Mouse (Mus musculus) MEL-GATA-1-ER (cell line): Measurements from ENCODE around the gene Rap1gds1.

ENCODE experiments used
- DNase-seq: peaks from one replicate; pipeline ENCODE4 v3.0.0-alpha.2; 2012; ENCODE audit warnings: low read depth; ENCODE audit errors: extremely low read depth

Rap1gds1 gene

DNA sequence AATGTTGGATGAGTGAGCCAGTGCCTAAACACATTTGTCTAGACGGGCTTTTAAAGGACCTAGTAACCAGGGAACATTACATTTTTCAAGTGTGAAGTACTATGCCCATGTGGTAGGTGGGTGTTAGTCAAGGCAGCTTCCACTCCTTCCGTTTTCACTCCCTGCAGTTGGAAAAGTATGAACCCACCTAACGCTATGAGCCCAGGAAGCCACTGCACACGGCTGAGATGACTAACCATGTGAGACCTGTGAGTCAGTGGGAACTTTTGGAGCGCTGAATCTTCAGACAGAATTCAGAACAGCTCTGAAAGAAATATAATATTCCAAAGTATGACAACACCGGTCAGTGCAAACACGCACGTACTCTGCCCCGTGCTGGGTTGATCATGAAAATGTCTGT lies 125.9 kb downstream of the Rap1gds1 start:
- DNase-seq: no peak

DNA sequence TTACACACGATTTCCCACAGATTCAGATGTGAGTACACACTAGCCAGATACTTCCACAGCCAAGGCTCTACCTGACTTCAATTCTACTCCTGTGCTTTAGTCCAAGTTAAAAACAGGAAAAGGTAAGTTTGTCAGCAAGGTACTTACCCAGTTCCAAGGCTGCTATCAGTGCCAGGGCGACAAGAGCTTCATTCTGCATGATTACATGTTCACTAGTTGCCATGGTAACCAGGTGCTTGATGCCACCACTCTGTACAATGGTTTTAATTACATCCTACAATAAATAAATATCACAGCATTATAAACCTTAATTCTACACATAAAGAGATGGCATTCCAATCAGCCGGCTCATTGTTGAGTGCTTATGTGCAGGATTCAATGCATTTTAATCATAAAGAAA lies 129.5 kb downstream of the Rap1gds1 start:
- no peak for DNase-seq

DNA sequence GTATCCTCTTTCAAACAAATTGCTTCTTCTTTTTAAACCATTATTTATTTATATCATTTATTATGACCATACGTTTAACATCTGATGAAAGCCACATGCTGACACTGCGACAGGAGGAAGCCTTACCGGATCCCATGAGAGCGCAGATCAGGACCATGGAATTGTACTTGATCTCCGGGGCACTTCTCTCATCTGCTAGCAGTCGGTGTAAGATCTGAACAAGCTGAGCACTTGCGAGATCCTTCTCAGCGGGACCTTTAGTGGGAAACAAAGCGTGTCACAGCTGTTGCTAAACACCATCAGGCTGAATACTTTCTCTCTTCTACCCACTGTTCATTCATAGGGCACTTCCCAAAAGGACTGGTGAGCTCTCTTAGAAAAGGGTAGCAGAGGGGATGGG lies 133.4 kb downstream of the Rap1gds1 start:
- no peak for DNase-seq

DNA sequence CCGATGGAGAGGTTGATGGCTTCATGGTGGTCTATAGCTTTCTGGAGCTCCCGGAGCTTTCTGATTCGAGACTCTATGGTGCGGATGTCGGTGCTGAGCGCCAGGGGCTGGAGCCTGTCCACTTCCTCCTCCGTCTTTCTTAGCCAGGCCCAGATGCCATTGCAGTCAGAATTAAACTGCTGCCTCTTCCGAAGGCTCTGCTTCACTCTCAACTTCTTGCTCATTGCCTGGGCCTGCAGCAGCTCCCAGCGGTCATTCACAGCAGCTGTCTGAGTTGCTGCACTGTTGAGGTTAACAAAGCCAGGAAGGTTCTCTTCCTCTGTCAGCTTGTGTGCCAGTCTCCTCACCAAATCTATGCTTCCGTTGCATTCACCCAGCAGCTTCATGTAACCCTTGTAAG lies 137.8 kb downstream of the Rap1gds1 start:
- no peak for DNase-seq

DNA sequence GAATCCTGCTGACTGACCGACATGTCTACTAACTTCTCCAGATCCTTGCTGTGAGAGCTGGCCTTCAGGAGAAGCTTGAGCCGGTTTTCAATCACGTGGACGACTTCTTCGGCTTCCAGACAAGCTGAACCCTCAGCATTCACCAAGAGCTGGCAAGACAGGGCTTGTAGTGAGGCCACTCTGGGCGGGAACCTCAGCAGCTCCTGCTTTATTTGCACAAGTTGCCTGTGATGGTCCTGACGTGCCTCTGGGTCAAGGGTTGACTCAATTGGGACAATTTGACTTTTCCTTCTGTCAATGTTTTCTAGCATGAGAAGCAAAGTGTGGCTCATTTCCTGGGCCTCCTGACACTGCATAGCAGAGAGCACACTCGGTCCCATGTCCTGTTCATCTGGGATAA lies 138.2 kb downstream of the Rap1gds1 start:
- DNase-seq: no peak

DNA sequence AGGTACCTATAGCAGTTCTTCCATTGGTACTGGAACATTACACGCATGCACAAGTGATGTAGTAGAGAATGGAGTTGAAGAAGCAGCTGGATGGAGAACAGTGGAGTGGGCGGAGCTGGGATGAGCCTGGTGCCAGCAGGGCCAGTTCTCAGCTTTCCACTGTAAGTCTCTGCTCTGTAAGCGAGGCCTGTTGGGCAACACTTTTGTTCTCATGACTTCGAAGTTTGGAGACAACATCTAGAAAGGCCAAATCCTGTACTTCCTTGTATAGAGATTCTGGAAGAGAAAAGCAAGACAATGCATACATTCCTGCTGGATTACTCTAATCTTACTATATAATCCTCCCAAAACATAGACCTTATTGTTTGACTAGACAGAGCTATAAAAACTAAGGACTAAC lies 147.6 kb downstream of the Rap1gds1 start:
- no peak for DNase-seq

DNA sequence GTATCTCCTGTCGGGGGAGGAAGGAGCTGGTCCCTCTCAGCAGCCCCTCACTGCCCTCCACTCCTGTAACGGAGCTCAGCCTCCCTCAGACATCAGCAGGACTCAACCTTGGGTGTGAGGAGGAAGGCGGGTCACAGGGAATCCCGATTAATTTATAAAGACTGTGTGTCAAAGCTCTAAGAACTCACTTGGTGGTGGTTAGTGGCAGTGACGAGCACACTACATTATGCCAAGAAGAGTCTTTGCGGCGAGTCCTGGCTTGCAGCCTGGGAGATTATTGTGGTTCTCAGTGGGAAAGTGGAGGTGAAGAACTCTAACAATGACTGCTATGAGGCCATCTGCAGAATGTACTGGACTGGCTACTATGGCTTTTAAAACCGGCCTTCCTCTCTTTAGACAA lies 148.8 kb downstream of the Rap1gds1 start:
- no peak for DNase-seq

DNA sequence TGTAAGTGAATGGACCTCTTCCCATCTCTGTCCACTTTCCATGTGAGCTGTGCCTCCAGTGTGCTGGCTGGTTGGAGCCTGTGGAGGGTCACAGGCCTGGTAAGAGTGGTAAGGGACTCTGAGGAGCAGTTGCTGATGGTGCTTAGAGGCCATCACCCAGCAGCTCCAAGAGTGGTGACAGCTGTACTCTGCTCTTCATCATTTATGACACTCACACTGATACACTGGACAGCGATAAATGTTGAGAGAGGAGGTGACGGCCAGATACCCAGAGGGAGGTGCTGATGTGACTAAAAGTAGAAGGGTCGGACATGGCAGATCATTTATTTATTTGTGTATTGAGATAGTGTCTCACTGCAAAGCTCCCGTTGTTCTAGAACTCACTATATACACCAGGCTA lies 156.8 kb downstream of the Rap1gds1 start:
- no peak for DNase-seq

DNA sequence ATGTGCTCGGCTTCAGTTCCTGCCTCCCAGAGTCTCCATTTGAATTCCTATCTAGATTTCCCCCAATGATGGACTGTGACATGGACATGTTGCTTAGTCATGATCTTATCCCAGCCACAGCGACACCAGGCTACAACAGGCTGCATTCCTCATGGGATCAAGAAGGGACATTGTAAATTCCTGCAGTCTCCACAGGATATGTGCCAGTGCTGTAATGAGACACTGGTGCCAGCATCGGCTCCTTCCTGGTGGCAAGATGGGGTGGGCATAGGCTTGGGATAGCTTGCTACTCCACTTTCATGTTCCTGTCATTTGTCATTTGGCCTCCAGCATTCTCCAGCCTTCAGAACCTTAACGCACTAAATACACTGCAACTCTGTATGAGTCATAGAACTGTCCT lies 158.0 kb downstream of the Rap1gds1 start:
- no peak for DNase-seq

DNA sequence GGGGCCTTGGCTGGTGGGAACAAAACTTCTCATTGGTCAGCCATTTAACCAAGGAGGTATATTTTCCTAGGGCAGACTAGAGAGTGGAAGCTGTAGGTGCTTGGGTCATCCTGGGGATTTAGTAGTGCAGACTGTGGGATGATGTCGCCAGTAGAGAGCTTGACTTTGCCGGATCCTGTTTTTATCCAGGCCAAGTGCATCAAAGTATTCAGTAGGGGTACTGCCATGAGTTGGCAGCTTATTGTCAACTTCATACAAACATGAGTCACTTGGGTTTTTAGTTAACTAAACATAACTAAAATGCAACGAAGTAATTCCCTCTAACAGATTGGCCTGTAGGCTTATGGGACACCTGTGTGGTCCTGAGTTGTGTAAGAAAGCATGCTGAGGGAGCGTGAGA lies 158.4 kb downstream of the Rap1gds1 start:
- DNase-seq: no peak

DNA sequence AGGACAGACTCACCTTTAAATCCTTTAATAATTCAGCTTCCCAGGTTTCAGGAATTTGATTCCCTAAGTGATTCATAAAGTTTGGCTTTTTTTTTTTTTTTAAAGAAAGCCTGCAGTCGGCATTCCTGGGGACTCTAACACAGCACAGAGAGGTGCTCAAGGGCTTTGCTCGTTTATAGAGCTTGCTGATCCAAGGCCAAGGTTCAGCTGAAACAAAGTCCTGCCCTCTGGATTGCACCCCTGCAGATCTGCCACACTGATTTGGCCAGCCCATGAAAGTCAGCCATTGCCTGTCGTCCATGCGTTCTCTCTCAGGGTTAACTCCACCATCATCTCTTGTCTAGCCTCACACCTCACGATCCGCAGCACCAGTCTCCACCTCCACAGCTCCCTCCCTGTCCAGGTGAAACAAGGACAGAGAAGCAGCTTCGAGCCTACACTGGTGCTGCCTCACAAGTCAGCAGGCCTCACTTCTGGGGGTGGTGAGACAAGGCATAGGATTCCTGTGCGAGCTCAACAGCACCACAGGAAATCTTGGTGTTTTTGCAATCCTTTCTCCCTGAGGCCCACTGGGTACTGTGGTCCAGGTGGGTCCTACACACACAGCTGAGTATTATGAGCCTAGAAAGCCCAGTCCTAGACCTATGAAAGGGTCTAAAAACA lies 160.2 kb downstream of the Rap1gds1 start:
- no peak for DNase-seq

DNA sequence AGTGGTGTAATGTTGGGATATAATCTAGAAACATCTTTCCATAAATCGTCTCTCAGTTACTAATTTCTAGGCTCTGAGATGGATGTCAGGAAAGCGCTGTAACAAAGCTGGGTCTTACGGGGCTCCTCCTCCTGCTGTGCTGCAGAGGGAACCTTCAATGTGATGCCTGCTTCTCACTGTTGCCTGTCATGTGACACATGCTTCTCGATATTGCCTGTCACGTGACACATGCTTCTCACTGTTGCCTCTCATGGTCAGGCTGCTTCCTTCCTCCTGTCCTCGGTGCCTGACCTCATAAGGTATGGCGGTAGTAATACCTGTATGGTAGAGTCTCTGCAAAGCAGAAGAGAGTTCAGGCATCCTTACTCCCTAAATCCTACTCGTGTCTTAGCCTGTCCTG lies 162.5 kb downstream of the Rap1gds1 start:
- DNase-seq: no peak

DNA sequence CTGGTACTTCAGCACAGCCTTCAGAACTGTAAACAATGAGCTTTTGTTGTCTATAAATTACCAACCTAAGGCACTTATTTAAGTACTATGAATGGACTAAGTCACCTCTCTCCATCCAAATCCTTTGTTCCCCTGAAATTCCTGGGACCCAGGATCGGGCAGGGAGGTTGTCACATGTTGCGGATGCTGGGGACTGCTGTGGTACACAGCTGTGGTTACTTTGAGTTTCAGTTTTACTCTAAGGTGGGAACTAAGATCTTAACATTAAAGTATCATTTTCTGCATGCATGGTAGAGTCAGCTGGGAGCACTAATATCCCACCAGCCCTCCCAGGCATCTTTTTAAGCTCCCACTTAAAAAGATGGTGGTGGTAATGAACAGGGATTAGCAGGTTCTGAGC lies 165.7 kb downstream of the Rap1gds1 start:
- DNase-seq: no peak

DNA sequence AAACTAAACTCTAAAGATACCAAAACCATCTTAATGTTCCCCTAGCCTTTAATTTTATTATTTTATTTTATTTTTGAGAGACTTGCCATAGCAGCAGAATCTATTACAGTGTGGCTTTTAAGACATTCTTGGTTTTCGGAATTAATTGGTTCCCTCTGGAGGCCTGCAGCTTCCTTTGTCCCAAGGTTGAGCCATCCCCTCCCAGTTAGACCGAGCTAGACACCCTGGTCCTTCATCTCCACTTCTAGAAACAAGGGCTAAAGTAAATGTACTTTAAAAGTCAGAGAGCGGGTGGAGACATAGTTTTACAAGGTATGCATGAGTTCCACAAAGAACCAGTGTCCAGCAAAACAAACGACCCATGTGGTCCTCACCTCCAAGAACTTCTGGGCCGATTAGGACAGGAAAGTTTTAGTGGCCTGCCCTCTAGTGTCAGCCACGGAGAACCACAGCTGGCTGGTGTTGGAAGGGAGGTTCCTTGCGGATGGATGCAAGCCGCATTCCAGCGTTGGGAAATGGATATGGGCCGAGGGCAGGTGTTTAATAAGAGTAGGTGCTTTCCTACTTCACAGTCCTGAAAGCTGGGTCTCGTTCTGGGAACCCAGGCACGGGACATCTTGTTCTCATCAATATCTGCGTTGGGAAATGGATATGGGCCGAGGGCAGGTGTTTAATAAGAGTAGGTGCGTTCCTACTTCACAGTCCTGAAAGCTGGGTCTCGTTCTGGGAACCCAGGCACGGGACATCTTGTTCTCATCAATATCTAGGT lies 168.7 kb downstream of the Rap1gds1 start:
- peak; percentile 31 for DNase-seq

DNA sequence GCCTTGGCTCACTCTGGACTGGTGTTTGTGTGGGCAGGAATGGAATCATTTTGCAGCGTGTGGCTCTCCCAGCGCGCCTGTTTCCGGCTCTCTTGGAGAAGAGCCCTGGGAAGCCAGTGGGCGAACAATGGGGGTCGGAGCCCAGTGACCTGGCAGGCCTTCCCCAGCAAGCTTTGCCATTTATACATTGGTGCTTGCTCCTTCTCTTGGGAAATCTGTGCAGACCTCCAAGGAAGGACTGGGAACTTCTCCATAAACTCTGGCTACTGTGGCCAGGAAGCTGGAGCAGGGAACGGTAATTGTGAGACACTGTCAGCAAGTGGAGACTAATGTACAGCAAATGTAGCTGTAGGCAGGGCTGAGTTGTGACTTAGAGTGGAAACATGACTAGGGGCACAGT lies 169.3 kb downstream of the Rap1gds1 start:
- DNase-seq: no peak

DNA sequence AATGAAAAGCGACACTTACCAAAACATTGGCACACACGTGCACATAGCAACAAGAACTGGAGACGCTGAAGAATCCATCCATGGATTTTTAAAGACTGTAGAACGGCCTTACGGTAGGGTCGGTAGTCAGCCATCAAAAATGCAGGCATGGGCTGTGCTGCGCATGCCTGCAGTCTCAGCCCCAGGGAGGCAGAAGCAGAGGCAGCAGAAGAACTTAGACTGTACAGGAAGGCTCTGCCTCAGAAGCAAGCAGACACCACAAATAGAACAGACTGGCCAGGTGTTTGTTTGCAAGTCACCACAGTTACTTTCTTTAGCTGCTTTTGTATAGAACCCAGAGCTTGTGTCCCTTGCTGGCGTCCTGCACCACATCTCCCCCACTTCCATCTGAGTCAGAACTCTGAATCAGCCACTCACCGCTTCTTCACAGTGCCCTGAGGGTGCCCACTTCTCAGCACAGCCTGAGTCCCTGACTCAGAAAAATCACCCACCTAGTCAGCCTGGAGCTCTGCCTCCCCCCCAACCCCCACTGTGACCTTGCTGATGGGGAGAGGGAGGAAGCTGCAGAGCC lies 174.3 kb downstream of the Rap1gds1 start:
- no peak for DNase-seq

DNA sequence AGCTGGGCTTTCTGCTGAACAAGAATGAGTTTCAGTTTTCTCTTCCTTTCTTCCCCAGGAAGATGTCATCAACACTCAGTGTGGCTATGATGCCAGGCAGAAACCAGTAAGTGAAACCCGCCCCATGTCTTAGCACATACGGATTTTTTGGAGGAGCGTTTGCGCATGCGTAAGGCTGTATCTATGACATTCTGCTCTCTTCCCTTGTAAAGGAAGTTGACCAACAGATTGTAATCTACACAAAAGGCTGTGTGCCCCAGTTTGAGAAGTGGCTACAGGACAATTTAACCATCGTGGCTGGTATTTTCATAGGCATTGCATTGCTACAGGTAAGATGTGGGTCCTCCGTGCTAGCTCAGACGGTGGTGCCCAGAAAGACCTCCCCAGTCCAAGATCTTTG lies 176.9 kb downstream of the Rap1gds1 start:
- no peak for DNase-seq

DNA sequence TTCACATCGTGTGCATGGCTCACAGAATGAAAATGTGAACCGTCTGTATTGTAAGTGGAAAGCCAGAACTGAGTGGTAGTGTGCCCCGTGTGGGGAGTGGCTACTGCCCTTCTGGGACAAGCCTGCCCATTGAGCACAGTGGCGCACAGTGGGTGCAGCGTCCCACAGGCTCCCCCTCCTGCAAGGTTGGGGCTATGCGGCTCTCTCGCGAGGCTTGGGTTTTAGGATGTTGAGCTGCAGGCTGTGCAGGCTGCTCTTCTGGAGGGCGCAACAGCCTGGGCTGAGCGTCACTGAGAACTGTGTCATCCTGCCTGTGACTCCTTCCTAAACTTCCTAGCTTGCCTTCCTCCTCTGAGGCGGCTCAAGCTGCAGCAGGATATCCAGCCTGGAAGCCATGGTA lies 177.5 kb downstream of the Rap1gds1 start:
- no peak for DNase-seq

DNA sequence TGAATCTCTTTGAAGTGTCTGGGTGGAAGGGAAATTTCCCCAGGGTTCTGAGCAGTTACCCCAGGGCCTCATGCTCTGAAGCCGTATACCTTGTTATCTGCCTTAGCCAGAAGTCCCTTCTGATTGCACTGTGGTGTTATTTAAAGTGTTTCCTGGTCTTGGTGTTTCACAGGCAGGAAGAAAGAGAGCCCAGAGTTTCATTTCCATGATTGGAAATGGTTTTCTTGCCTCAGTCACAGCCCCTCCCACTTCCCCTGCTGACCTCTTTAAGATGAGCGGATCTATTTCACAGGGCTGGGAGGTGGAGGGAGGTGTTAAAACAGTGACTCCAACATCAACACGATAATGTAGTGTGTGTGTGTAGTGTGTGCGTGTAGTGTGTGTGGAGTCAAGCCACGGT lies 181.5 kb downstream of the Rap1gds1 start:
- peak; percentile 20 for DNase-seq

DNA sequence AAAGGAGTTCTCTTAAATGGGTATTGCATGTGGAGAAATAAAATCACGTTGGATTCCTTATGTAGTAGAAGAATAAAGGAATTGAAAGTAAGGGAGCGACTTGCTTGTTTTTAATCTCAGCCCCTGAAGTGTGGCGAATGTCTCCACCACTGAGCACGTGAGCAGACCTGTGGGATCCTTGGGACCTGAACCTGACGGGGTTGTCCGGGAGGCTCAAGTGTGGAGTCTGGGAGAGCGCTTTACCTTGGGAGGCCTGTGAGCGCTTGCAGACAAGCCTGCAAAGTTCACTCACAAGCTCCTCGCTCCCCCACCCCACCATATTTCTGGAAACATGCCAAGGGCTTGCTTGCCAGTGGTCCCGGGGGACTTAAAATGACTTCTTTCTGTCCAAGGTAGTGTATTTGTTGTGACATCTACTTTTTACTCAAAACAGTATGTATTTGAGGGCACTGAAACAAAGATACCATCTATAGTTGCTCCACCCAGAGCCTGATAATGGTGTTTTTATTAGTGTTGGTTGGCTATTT lies 185.2 kb downstream of the Rap1gds1 start:
- no peak for DNase-seq

DNA sequence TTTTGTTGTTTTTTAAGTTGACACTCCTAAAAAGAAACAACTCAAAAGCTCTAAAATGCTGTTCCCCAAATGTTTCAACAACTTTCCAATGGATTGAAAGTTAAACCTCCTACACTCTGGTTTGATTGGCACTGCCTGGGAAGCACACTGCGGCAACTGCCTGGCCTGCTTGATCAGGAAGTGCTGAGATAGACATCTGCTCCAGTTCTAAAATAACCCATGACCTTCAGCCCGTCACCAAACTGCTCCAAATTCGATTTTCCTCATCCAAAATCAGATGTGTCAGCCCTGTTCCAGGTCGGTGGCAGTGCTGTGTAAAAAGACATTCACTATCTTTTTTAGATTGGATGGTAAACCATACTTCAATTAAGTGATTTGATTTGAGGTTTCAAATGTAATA lies 185.8 kb downstream of the Rap1gds1 start:
- no peak for DNase-seq

DNA sequence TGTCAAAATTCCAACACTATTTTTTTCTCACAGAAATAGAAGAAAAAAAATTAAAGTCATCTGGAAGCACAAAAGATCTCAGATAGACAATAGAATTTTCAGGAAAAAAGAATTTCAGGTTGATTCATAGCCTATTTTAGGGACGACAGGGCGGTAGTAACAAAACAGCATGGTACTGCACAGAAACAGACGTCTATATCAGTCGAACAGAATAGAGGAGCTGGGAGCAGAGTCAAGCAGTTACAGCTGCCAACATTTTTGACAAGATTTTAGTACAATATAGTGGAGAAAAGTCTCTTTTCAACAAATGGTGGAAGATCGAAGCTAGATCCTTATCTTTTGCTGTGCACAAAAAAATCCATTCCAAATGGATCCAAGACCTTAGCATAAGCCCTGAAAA lies 188.9 kb downstream of the Rap1gds1 start:
- DNase-seq: no peak
